Comparison of ENCODE assay signal across 17 mouse cellular contexts in the genomic region with DNA sequence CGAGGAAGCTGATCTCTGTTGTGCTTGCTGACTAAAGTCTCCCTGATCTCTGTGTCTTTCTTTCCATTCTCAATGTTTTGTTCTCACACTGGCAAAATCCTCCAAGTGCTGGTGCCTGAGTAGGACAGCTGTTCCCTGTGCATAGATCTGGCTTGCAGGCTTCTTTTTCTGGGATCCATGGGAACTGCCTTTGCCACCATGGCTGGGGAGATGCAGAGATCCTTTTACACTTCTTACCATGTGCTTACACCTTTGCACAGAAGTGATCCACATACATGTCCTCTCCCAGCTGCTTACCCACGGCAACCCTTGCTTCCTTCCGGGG.
DNase-seq lines count a peak whose midpoint lies in the region; ATAC-seq and TF ChIP-seq lines count a peak whose summit lies in the region.
"Had no signal": no experiment of that assay in that cellular context is flagged by ENCODE, and none has a peak within 500 bp of the region (broad histone marks: within the 10 kb centered on the region; RNA-seq: fewer than 3 reads in every experiment).

No protein-coding gene starts in this region.

- H3K36me3 ChIP-seq in heart, adult 2 months (ENCODE audit: control insufficient read depth, insufficient read depth, low read length), result no peaks in the 10 kb centered on the region
- no peaks in the 10 kb centered on the region for H3K36me3 ChIP-seq in intestine, embryonic 14.5 days (ENCODE audit: control insufficient read depth, insufficient read depth, low read length)
- H3K36me3 ChIP-seq in intestine, postnatal 0 days (ENCODE audit: control insufficient read depth, insufficient read depth), result no peaks in the 10 kb centered on the region
- no peaks in the 10 kb centered on the region for H3K36me3 ChIP-seq in stomach, embryonic 16.5 days (ENCODE audit: control insufficient read depth, insufficient read depth, low read length)

- no peak for TF ChIP-seq EP300 in heart, adult 2 months (IDR thresholded peaks at IDR 0.05; ENCODE audit: insufficient read depth, low read depth, low read length)

- H3K27ac ChIP-seq in heart, adult 2 months, result no peak overlapping the region
- H3K27ac ChIP-seq in intestine, embryonic 14.5 days (ENCODE audit: low read depth), result peak overlapping the region; percentile 85
- no peak overlapping the region for H3K27ac ChIP-seq in intestine, postnatal 0 days (ENCODE audit: low read depth, low read length)
- peak overlapping the region; percentile 65 for H3K27ac ChIP-seq in stomach, embryonic 16.5 days (ENCODE audit: low read length)
- H3K27ac ChIP-seq: hindbrain, postnatal 0 days; liver, embryonic 14.5 days had no signal

- intact Hi-C loops in heart, adult 2 months (cut with DNase I), result no loop called here

- TF ChIP-seq CTCF in heart, adult 2 months (IDR thresholded peaks at IDR 0.05), result no peak
- TF ChIP-seq CTCF in intestine, postnatal 0 days (IDR thresholded peaks at IDR 0.05; ENCODE audit: low read depth), result no peak

- no peak for ATAC-seq in intestine, embryonic 14.5 days (replicated peaks; ENCODE audit: low FRiP score, low TSS enrichment, low read depth)
- ATAC-seq in intestine, postnatal 0 days, result no peak
- ATAC-seq in stomach, embryonic 16.5 days (ENCODE audit: insufficient read depth, low FRiP score), result no peak
- ATAC-seq: Patski had no signal

- 38% methylated on average over 3 of the region's 3 CpGs for WGBS in heart, adult 2 months
- WGBS in intestine, embryonic 14.5 days, result 37% methylated on average over 3 of the region's 3 CpGs
- WGBS in intestine, postnatal 0 days, result 69% methylated on average over 3 of the region's 3 CpGs
- WGBS in stomach, embryonic 16.5 days, result 58% methylated on average over 3 of the region's 3 CpGs

- no peaks in the 10 kb centered on the region for H3K79me2 ChIP-seq in heart, adult 2 months (replicated peaks; ENCODE audit: control insufficient read depth, insufficient read depth, low read length)

- TF ChIP-seq POLR2A in heart, adult 2 months (IDR thresholded peaks at IDR 0.05; ENCODE audit: insufficient read depth, low read depth, low read length), result no peak

- H3K4me1 ChIP-seq in heart, adult 2 months (ENCODE audit: control insufficient read depth, insufficient read depth, low read length), result no peaks in the 10 kb centered on the region
- H3K4me1 ChIP-seq in intestine, embryonic 14.5 days (replicated peaks; ENCODE audit: control insufficient read depth, insufficient read depth, low read length), result peaks cover 24% of the 10 kb centered on the region
- H3K4me1 ChIP-seq in intestine, postnatal 0 days (replicated peaks; ENCODE audit: control insufficient read depth, insufficient read depth, low read length), result no peaks in the 10 kb centered on the region
- peaks cover 12% of the 10 kb centered on the region; the same call in 1 of the 2 replicates for H3K4me1 ChIP-seq in stomach, embryonic 16.5 days (ENCODE audit: control insufficient read depth, insufficient read depth, low read length)

- H3K4me3 ChIP-seq in heart, adult 2 months, result no peak overlapping the region
- no peak overlapping the region for H3K4me3 ChIP-seq in intestine, embryonic 14.5 days (ENCODE audit: low read depth, low read length)
- no peak overlapping the region for H3K4me3 ChIP-seq in intestine, postnatal 0 days (ENCODE audit: low read depth, low read length)
- H3K4me3 ChIP-seq in stomach, embryonic 16.5 days (replicated peaks; ENCODE audit: low read length), result no peak overlapping the region

- H3K4me2 ChIP-seq in intestine, embryonic 14.5 days (ENCODE audit: low read length), result no peak overlapping the region
- H3K4me2 ChIP-seq in intestine, postnatal 0 days (replicated peaks; ENCODE audit: low read depth), result no peak overlapping the region
- H3K4me2 ChIP-seq in stomach, embryonic 16.5 days (ENCODE audit: low read depth, low read length), result no peak overlapping the region
- H3K4me2 ChIP-seq: midbrain, embryonic 11.5 days had no signal

- H3K9me3 ChIP-seq in intestine, embryonic 14.5 days (ENCODE audit: control insufficient read depth, low read length), result no peaks in the 10 kb centered on the region
- H3K9me3 ChIP-seq in intestine, postnatal 0 days (ENCODE audit: control insufficient read depth), result no peaks in the 10 kb centered on the region
- H3K9me3 ChIP-seq in stomach, embryonic 16.5 days (replicated peaks; ENCODE audit: control insufficient read depth, low read length), result no peaks in the 10 kb centered on the region

- peak; percentile 69 for DNase-seq in heart, adult 11 months
- DNase-seq in heart, adult 2 months, result no peak
- DNase-seq in intestine, embryonic 14.5 days (ENCODE audit: low spot score), result no peak
- DNase-seq in right cerebral cortex, postnatal 25 days, result peak; percentile 8
- DNase-seq in right cerebral cortex, adult 2 months (ENCODE audit: low spot score in 2 of 2), result no peak
- no peak for DNase-seq in embryo, embryonic 10.5 days (ENCODE audit: low spot score)
- DNase-seq: cerebellum, adult 9-10 months; gastrocnemius, postnatal 36 days; lung, postnatal 36 days; right cerebral cortex, postnatal 14 days; thymus, postnatal 4 days had no signal

- no peaks in the 10 kb centered on the region for H3K27me3 ChIP-seq in heart, adult 2 months (ENCODE audit: control insufficient read depth, insufficient read depth, low read length)
- no peaks in the 10 kb centered on the region for H3K27me3 ChIP-seq in intestine, embryonic 14.5 days (replicated peaks; ENCODE audit: control insufficient read depth, insufficient read depth, low read length)
- no peaks in the 10 kb centered on the region for H3K27me3 ChIP-seq in intestine, postnatal 0 days (replicated peaks; ENCODE audit: control insufficient read depth, insufficient read depth, low read length)
- no peaks in the 10 kb centered on the region for H3K27me3 ChIP-seq in stomach, embryonic 16.5 days (ENCODE audit: control insufficient read depth, insufficient read depth, low read length)
- H3K27me3 ChIP-seq: Patski had no signal

- H3K9ac ChIP-seq in heart, adult 2 months (ENCODE audit: low read depth, low read length), result no peak overlapping the region
- no peak overlapping the region for H3K9ac ChIP-seq in intestine, embryonic 14.5 days (ENCODE audit: low read length)
- H3K9ac ChIP-seq in intestine, postnatal 0 days (ENCODE audit: low read depth, low read length), result no peak overlapping the region
- no peak overlapping the region for H3K9ac ChIP-seq in stomach, embryonic 16.5 days (ENCODE audit: low read length)
- H3K9ac ChIP-seq: liver, embryonic 14.5 days had no signal

Comparison
In these comparisons a context has a peak if more than half of its experiments do, and no peak if none do; other contexts are left out.
1. DNase-seq: peak in heart, adult 11 months (single experiment) and right cerebral cortex, postnatal 25 days (single experiment); none in heart, adult 2 months (0 of 2), intestine, embryonic 14.5 days (single experiment), right cerebral cortex, adult 2 months (0 of 2) and embryo, embryonic 10.5 days (single experiment).
2. H3K27ac ChIP-seq: peak in intestine, embryonic 14.5 days (single experiment) and stomach, embryonic 16.5 days (single experiment); none in heart, adult 2 months (single experiment) and intestine, postnatal 0 days (single experiment).